Mouse (Mus musculus): ENCODE results near the gene Csrnp3.
"Not testable (repeated sequence)": the region's sequence is repeated elsewhere in the genome, so short reads cannot be mapped to it uniquely, and the experiment has no call there.

Csrnp3 gene

GRCm38 (mm10) chr2:65845551-65845950, at the start of gene Csrnp3:
Csrnp3 (plus strand) TSS chr2:65845767.
- peak; percentile 83 for DNase-seq (ENCODE audit: low read depth, low spot score)

- DNase-seq (ENCODE audit: low read depth, low spot score): no peak
These were observed 44.4 kb upstream of the Csrnp3 start for GRCm38 (mm10) chr2:65801054-65801709.

- no peak for DNase-seq (ENCODE audit: low read depth, low spot score)
These were observed 39.0 kb upstream of the Csrnp3 start for GRCm38 (mm10) chr2:65806556-65806955.

GRCm38 (mm10) chr2:65811203-65811602, 34.4 kb upstream of the Csrnp3 start:
- DNase-seq (ENCODE audit: low read depth, low spot score): not testable (repeated sequence)

GRCm38 (mm10) chr2:65818080-65818796, 27.3 kb upstream of the Csrnp3 start:
- peak; percentile 58 for DNase-seq (ENCODE audit: low read depth, low spot score)

- no peak for DNase-seq (ENCODE audit: low read depth, low spot score)
These were observed 25.3 kb upstream of the Csrnp3 start for GRCm38 (mm10) chr2:65820114-65820769.

- DNase-seq (ENCODE audit: low read depth, low spot score): no peak
These were observed 19.3 kb upstream of the Csrnp3 start for GRCm38 (mm10) chr2:65826314-65826713.

GRCm38 (mm10) chr2:65826801-65827200, 18.8 kb upstream of the Csrnp3 start:
- DNase-seq (ENCODE audit: low read depth, low spot score): no peak

GRCm38 (mm10) chr2:65828699-65829098, 16.9 kb upstream of the Csrnp3 start:
- no peak for DNase-seq (ENCODE audit: low read depth, low spot score)

GRCm38 (mm10) chr2:65832738-65833395, 12.7 kb upstream of the Csrnp3 start:
- DNase-seq (ENCODE audit: low read depth, low spot score): no peak

- DNase-seq (ENCODE audit: low read depth, low spot score): no peak
These were observed 12.1 kb upstream of the Csrnp3 start for GRCm38 (mm10) chr2:65833421-65833820.

- peak; percentile 78 for DNase-seq (ENCODE audit: low read depth, low spot score)
These were observed 4.0 kb upstream of the Csrnp3 start for GRCm38 (mm10) chr2:65841606-65842005.

GRCm38 (mm10) chr2:65842356-65842755, 3.2 kb upstream of the Csrnp3 start:
- peak; percentile 25 for DNase-seq (ENCODE audit: low read depth, low spot score)

- DNase-seq (ENCODE audit: low read depth, low spot score): peak; percentile 30
These were observed 611 bp downstream of the Csrnp3 start for GRCm38 (mm10) chr2:65846000-65846755.

GRCm38 (mm10) chr2:65847463-65848110, 2.0 kb downstream of the Csrnp3 start:
- DNase-seq (ENCODE audit: low read depth, low spot score): no peak

GRCm38 (mm10) chr2:65848706-65849105, 3.1 kb downstream of the Csrnp3 start:
- peak; percentile 26 for DNase-seq (ENCODE audit: low read depth, low spot score)

GRCm38 (mm10) chr2:65850282-65850681, 4.7 kb downstream of the Csrnp3 start:
- not testable (repeated sequence) for DNase-seq (ENCODE audit: low read depth, low spot score)

GRCm38 (mm10) chr2:65856791-65857190, 11.2 kb downstream of the Csrnp3 start:
- DNase-seq (ENCODE audit: low read depth, low spot score): no peak

- no peak for DNase-seq (ENCODE audit: low read depth, low spot score)
These were observed 14.5 kb downstream of the Csrnp3 start for GRCm38 (mm10) chr2:65859767-65860727.
